ENCODE assay signal across 10 mouse cellular contexts in the genomic region with DNA sequence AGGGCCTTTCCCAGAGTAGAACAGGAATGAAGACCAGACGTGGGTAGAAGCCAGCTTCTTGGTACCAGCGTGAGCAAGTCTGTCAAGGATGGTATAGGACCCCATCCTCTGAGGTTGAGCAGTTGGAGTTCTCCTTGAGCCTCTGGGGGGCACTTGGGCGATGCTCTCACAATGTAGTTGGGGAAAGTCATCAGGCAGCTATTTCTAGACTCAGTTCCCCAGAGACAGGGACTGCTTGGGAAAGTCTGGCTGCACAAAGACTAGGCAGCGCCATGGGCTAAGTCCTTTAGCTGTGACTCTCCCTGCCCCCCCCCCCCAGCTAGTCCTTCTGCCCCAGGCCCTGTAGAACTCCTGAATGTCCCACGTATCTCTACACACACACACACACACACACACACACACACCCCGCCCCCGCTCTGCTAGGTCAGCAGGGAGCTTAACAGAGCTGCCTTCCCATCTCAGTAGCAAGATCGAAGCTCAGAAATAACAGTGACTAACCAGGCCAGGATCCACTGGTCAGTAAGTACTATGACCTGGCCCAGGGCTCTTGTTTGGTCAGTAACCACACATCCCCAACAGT. TPM values are rescaled to one million over a fixed set of nuclear protein-coding genes. Genes with fewer than 3 reads are reported as not detected.
DNase-seq lines count a peak whose midpoint lies in the region; ATAC-seq and TF ChIP-seq lines count a peak whose summit lies in the region.
"Had no signal": no experiment of that assay in that cellular context is flagged by ENCODE, and none has a peak within 500 bp of the region (broad histone marks: within the 10 kb centered on the region; RNA-seq: fewer than 3 reads in every experiment).

No protein-coding gene starts in this region.

- H3K27ac ChIP-seq in intestine, embryonic 14.5 days (ENCODE audit: low read depth) = peak overlapping the region; percentile 18; the same call in 1 of the 2 replicates
- H3K27ac ChIP-seq in intestine, postnatal 0 days (ENCODE audit: low read depth, low read length) = no peak overlapping the region
- H3K27ac ChIP-seq in embryonic facial prominence, embryonic 14.5 days (replicated peaks; ENCODE audit: low read depth, low read length) = peak overlapping the region; percentile 48
- H3K27ac ChIP-seq in limb, embryonic 15.5 days = peak overlapping the region; percentile 63

- no peaks in the 10 kb centered on the region for H3K9me3 ChIP-seq in intestine, embryonic 14.5 days (ENCODE audit: control insufficient read depth, low read length)
- H3K9me3 ChIP-seq in intestine, postnatal 0 days (ENCODE audit: control insufficient read depth) = no peaks in the 10 kb centered on the region
- H3K9me3 ChIP-seq in embryonic facial prominence, embryonic 14.5 days (ENCODE audit: control insufficient read depth, low read length) = no peaks in the 10 kb centered on the region
- H3K9me3 ChIP-seq in limb, embryonic 15.5 days = no peaks in the 10 kb centered on the region

- H3K4me3 ChIP-seq in intestine, embryonic 14.5 days (ENCODE audit: low read depth, low read length) = no peak overlapping the region
- no peak overlapping the region for H3K4me3 ChIP-seq in intestine, postnatal 0 days (ENCODE audit: low read depth, low read length)
- H3K4me3 ChIP-seq in C2C12 (ENCODE audit: insufficient read depth, poor library complexity, severe bottlenecking) = no peak overlapping the region
- no peak overlapping the region for H3K4me3 ChIP-seq in embryonic facial prominence, embryonic 14.5 days (ENCODE audit: low read depth, low read length)
- H3K4me3 ChIP-seq in limb, embryonic 15.5 days = no peak overlapping the region

- H3K79me2 ChIP-seq in C2C12 (ENCODE audit: control insufficient read depth, insufficient read depth) = no peaks in the 10 kb centered on the region

- WGBS in intestine, embryonic 14.5 days = 65% methylated on average over 8 of the region's 8 CpGs
- 73% methylated on average over 8 of the region's 8 CpGs for WGBS in intestine, postnatal 0 days
- WGBS in embryonic facial prominence, embryonic 14.5 days = 50% methylated on average over 8 of the region's 8 CpGs
- WGBS in limb, embryonic 15.5 days = 53% methylated on average over 8 of the region's 8 CpGs

- H3K27me3 ChIP-seq in intestine, embryonic 14.5 days (replicated peaks; ENCODE audit: control insufficient read depth, insufficient read depth, low read length) = no peaks in the 10 kb centered on the region
- H3K27me3 ChIP-seq in intestine, postnatal 0 days (replicated peaks; ENCODE audit: control insufficient read depth, insufficient read depth, low read length) = no peaks in the 10 kb centered on the region
- H3K27me3 ChIP-seq in C2C12 (ENCODE audit: control insufficient read depth, insufficient read depth, insufficient read length) = no peaks in the 10 kb centered on the region
- no peaks in the 10 kb centered on the region for H3K27me3 ChIP-seq in embryonic facial prominence, embryonic 14.5 days (replicated peaks; ENCODE audit: control insufficient read depth, insufficient read depth, low read length)
- no peaks in the 10 kb centered on the region for H3K27me3 ChIP-seq in limb, embryonic 15.5 days

- no peak for TF ChIP-seq CTCF in intestine, postnatal 0 days (IDR thresholded peaks at IDR 0.05; ENCODE audit: low read depth)
- no peak for TF ChIP-seq CTCF in C2C12 (IDR thresholded peaks at IDR 0.05; ENCODE audit: control insufficient read depth, insufficient read depth, insufficient read length)

- no peak overlapping the region for H3K4me2 ChIP-seq in intestine, embryonic 14.5 days (ENCODE audit: low read length)
- H3K4me2 ChIP-seq in intestine, postnatal 0 days (replicated peaks; ENCODE audit: low read depth) = no peak overlapping the region
- peak overlapping the region; percentile 8; the same call in 1 of the 2 replicates for H3K4me2 ChIP-seq in embryonic facial prominence, embryonic 14.5 days (ENCODE audit: low read depth, low read length)
- H3K4me2 ChIP-seq in limb, embryonic 15.5 days = no peak overlapping the region

- peaks cover 46% of the 10 kb centered on the region for H3K4me1 ChIP-seq in intestine, embryonic 14.5 days (replicated peaks; ENCODE audit: control insufficient read depth, insufficient read depth, low read length)
- no peaks in the 10 kb centered on the region; the same call in 1 of the 2 replicates for H3K4me1 ChIP-seq in intestine, postnatal 0 days (replicated peaks; ENCODE audit: control insufficient read depth, insufficient read depth, low read length)
- H3K4me1 ChIP-seq in embryonic facial prominence, embryonic 14.5 days (ENCODE audit: control insufficient read depth, insufficient read depth, low read length) = peaks cover 44% of the 10 kb centered on the region
- H3K4me1 ChIP-seq in limb, embryonic 15.5 days = peaks cover 63% of the 10 kb centered on the region

- ATAC-seq in intestine, embryonic 14.5 days (replicated peaks; ENCODE audit: low FRiP score, low TSS enrichment, low read depth) = no peak
- no peak for ATAC-seq in intestine, postnatal 0 days
- ATAC-seq in embryonic facial prominence, embryonic 14.5 days (ENCODE audit: low read depth) = no peak
- ATAC-seq in limb, embryonic 15.5 days (ENCODE audit: insufficient number of reproducible peaks, low FRiP score, low TSS enrichment, low read depth) = no peak

- peaks cover 15% of the 10 kb centered on the region for H3K36me3 ChIP-seq in intestine, embryonic 14.5 days (ENCODE audit: control insufficient read depth, insufficient read depth, low read length)
- H3K36me3 ChIP-seq in intestine, postnatal 0 days (ENCODE audit: control insufficient read depth, insufficient read depth) = peaks cover 7% of the 10 kb centered on the region
- peaks cover 4% of the 10 kb centered on the region for H3K36me3 ChIP-seq in C2C12 (ENCODE audit: control insufficient read depth, insufficient read depth)
- H3K36me3 ChIP-seq in embryonic facial prominence, embryonic 14.5 days (ENCODE audit: control insufficient read depth, insufficient read depth, low read length) = peaks cover 26% of the 10 kb centered on the region
- H3K36me3 ChIP-seq in limb, embryonic 15.5 days = peaks cover 16% of the 10 kb centered on the region

- no peak overlapping the region for H3K9ac ChIP-seq in intestine, embryonic 14.5 days (ENCODE audit: low read length)
- no peak overlapping the region for H3K9ac ChIP-seq in intestine, postnatal 0 days (ENCODE audit: low read depth, low read length)
- no peak overlapping the region for H3K9ac ChIP-seq in embryonic facial prominence, embryonic 14.5 days (ENCODE audit: low read depth, low read length)
- H3K9ac ChIP-seq in limb, embryonic 15.5 days = no peak overlapping the region

- no peak for DNase-seq in intestine, embryonic 14.5 days (ENCODE audit: low spot score)
- DNase-seq in embryonic facial prominence, embryonic 14.5 days (ENCODE audit: low spot score) = peak; percentile 69
- no peak for DNase-seq in adrenal gland, postnatal 14 days
- DNase-seq in gastrocnemius, postnatal 25 days = no peak
- DNase-seq in urinary bladder, postnatal 25 days (ENCODE audit: low spot score) = no peak

- H3ac ChIP-seq in C2C12 (ENCODE audit: control insufficient read depth, insufficient read length, low read depth) = peak overlapping the region; percentile 28

- H3K79me3 ChIP-seq in C2C12 (ENCODE audit: low read depth) = no peaks in the 10 kb centered on the region

TF ChIP-seq in C2C12, 6 proteins besides CTCF, POLR2A, EP300 and RAD21:
- TF ChIP-seq CEBPB (IDR thresholded peaks at IDR 0.05; ENCODE audit: low read depth) = no peak
- no peak for TF ChIP-seq USF1 (IDR thresholded peaks at IDR 0.05; ENCODE audit: low read depth)
- TF ChIP-seq MYOD1 (IDR thresholded peaks at IDR 0.05; ENCODE audit: control insufficient read depth, insufficient read length, low read depth) = no peak
- TF ChIP-seq MAX (IDR thresholded peaks at IDR 0.05) = no peak
- no peak for TF ChIP-seq MYOG (IDR thresholded peaks at IDR 0.05; ENCODE audit: control insufficient read depth, extremely low read depth, insufficient read length)
- TF ChIP-seq FOSL1 (IDR thresholded peaks at IDR 0.05; ENCODE audit: insufficient read depth, low read length, poor library complexity, severe bottlenecking) = no peak

RNA-seq across cellular contexts. Expression of a gene that starts 3.4 kb away (rescaled TPM):
- 6.4 and 6.8 TPM in 2 replicates for polyA plus RNA-seq in intestine, embryonic 14.5 days (2014; fragmentation: Nextera tagmentation; extraction: Ambion mirVana)
- polyA plus RNA-seq in intestine, postnatal 0 days (2015; fragmentation: Nextera tagmentation; extraction: Ambion mirVana) = 1.4 and 1.6 TPM in 2 replicates
- polyA plus RNA-seq in C2C12 (2012; fragmentation: generic; extraction: Trizol) = 1.3 TPM
- polyA plus RNA-seq in embryonic facial prominence, embryonic 14.5 days (2014; fragmentation: Nextera tagmentation; extraction: Ambion mirVana) = 5.2 and 5.9 TPM in 2 replicates
- 5.6 and 6.0 TPM in 2 replicates for polyA plus RNA-seq in limb, embryonic 15.5 days (2015; fragmentation: Nextera tagmentation; extraction: Ambion mirVana)
- total RNA-seq in adrenal gland, postnatal 14 days (2021) = 4.4 and 16.1 TPM in 2 replicates
- total RNA-seq in gastrocnemius, postnatal 25 days (2021) = 1 to 10 TPM; 1.1 to 1.4 TPM

RNA-seq across cellular contexts. Expression of a gene that starts 37.5 kb away (rescaled TPM):
- not detected in 2 replicates for polyA plus RNA-seq in intestine, embryonic 14.5 days (2014; fragmentation: Nextera tagmentation; extraction: Ambion mirVana)
- not detected in 2 replicates for polyA plus RNA-seq in intestine, postnatal 0 days (2015; fragmentation: Nextera tagmentation; extraction: Ambion mirVana)
- not detected for polyA plus RNA-seq in C2C12 (2012; fragmentation: generic; extraction: Trizol)
- not detected in 2 replicates for polyA plus RNA-seq in embryonic facial prominence, embryonic 14.5 days (2014; fragmentation: Nextera tagmentation; extraction: Ambion mirVana)
- polyA plus RNA-seq in limb, embryonic 15.5 days (2015; fragmentation: Nextera tagmentation; extraction: Ambion mirVana) = 0.25 and 0.35 TPM in 2 replicates
- 1.1 and 1.9 TPM in 2 replicates for total RNA-seq in adrenal gland, postnatal 14 days (2021)
- total RNA-seq in gastrocnemius, postnatal 25 days (2021) = 1 to 10 TPM in 1 of 2 experiments, not detected in 1; 1.8 TPM
- total RNA-seq: common myeloid progenitor, adult 5-6 weeks; heart, postnatal 36 days had no signal

RNA-seq across cellular contexts. Expression of a gene that starts 43.8 kb away (rescaled TPM):
- not detected in 2 replicates for polyA plus RNA-seq in intestine, embryonic 14.5 days (2014; fragmentation: Nextera tagmentation; extraction: Ambion mirVana)
- not detected in 2 replicates for polyA plus RNA-seq in intestine, postnatal 0 days (2015; fragmentation: Nextera tagmentation; extraction: Ambion mirVana)
- polyA plus RNA-seq in C2C12 (2012; fragmentation: generic; extraction: Trizol) = not detected
- polyA plus RNA-seq in embryonic facial prominence, embryonic 14.5 days (2014; fragmentation: Nextera tagmentation; extraction: Ambion mirVana) = not detected in 2 replicates
- not detected in 2 replicates for polyA plus RNA-seq in limb, embryonic 15.5 days (2015; fragmentation: Nextera tagmentation; extraction: Ambion mirVana)
- 6.6 and 8.0 TPM in 2 replicates for total RNA-seq in adrenal gland, postnatal 14 days (2021)
- under 1 TPM in 1 of 2 experiments, not detected in 1; 0.38 TPM for total RNA-seq in gastrocnemius, postnatal 25 days (2021)
- total RNA-seq: common myeloid progenitor, adult 5-6 weeks had no signal

RNA-seq across cellular contexts. Expression of a gene that starts 55.4 kb away (rescaled TPM):
- polyA plus RNA-seq in intestine, embryonic 14.5 days (2014; fragmentation: Nextera tagmentation; extraction: Ambion mirVana) = not detected in 2 replicates
- polyA plus RNA-seq in intestine, postnatal 0 days (2015; fragmentation: Nextera tagmentation; extraction: Ambion mirVana) = not detected in 2 replicates
- polyA plus RNA-seq in C2C12 (2012; fragmentation: generic; extraction: Trizol) = 0.05 TPM
- 0.84 and 2.5 TPM in 2 replicates for polyA plus RNA-seq in embryonic facial prominence, embryonic 14.5 days (2014; fragmentation: Nextera tagmentation; extraction: Ambion mirVana)
- 57.2 and 75.5 TPM in 2 replicates for polyA plus RNA-seq in limb, embryonic 15.5 days (2015; fragmentation: Nextera tagmentation; extraction: Ambion mirVana)
- 7.2 and 16.7 TPM in 2 replicates for total RNA-seq in adrenal gland, postnatal 14 days (2021)
- total RNA-seq in gastrocnemius, postnatal 25 days (2021) = 10 to 100 TPM in 1 of 2 experiments, under 1 TPM in 1; 0.38 to 13.6 TPM
